In the genomic region with DNA sequence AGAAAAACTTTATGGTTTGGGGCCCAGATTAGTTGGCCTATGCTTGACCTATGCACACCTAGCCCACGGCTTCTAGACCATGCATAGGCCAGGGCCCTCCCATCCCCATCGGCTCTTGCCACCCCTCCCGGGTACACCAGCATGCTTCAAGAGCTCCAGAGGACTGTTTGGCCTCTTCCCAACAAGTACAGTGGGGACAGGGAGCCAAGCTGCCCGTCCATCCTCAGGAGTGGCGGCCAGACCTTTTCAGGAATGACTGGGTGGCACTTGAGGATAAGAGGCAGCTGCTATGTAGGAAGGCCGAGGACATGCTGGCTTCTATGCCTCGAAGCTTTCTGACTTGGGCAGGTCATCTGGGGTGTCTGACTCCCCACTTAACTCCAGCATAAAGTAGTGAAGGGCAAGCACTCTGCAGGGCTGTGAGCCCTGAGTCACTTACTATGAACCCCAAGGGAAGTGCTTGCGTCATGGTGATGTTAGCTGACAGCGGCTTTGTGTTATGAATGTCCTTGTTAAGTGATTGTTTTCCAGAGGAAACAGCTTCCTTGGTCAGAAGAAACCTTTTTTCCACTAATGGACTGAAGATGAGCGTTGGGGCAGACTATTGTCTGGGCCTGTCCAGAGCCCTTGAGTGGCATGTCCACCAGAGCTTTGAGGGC, we compare ENCODE assay signal across 37 mouse cellular contexts. TPM values are rescaled to one million over a fixed set of nuclear protein-coding genes. Genes with fewer than 3 reads are reported as not detected.
DNase-seq lines count a peak whose midpoint lies in the region; ATAC-seq and TF ChIP-seq lines count a peak whose summit lies in the region.
"Had no signal": no experiment of that assay in that cellular context is flagged by ENCODE, and none has a peak within 500 bp of the region (broad histone marks: within the 10 kb centered on the region; RNA-seq: fewer than 3 reads in every experiment).

No protein-coding gene starts in this region.

- H3K4me2 ChIP-seq in heart, postnatal 0 days (ENCODE audit: low read depth, low read length) = no peak overlapping the region
- no peak overlapping the region for H3K4me2 ChIP-seq in midbrain, postnatal 0 days (ENCODE audit: low read depth, low read length, poor library complexity, severe bottlenecking)
- H3K4me2 ChIP-seq: embryonic facial prominence, embryonic 15.5 days; forebrain, embryonic 12.5 days; heart, embryonic 11.5 days; hindbrain, embryonic 15.5 days; lung, embryonic 15.5 days; neural tube, embryonic 15.5 days; stomach, embryonic 15.5 days had no signal

- no peak overlapping the region for H3K9ac ChIP-seq in heart, postnatal 0 days (replicated peaks; ENCODE audit: low read depth, low read length)
- H3K9ac ChIP-seq in midbrain, postnatal 0 days (replicated peaks; ENCODE audit: low read length, poor library complexity, severe bottlenecking) = no peak overlapping the region
- H3K9ac ChIP-seq: embryonic facial prominence, embryonic 15.5 days; forebrain, embryonic 12.5 days; forebrain, postnatal 0 days; hindbrain, embryonic 15.5 days; liver, embryonic 14.5 days; lung, embryonic 15.5 days; neural tube, embryonic 15.5 days; stomach, embryonic 15.5 days had no signal

- H3K27ac ChIP-seq in heart, postnatal 0 days (ENCODE audit: low read depth) = no peak overlapping the region
- H3K27ac ChIP-seq in midbrain, postnatal 0 days (ENCODE audit: low read depth, low read length) = no peak overlapping the region
- H3K27ac ChIP-seq: embryonic facial prominence, embryonic 10.5 days; embryonic facial prominence, embryonic 15.5 days; forebrain, embryonic 12.5 days; hindbrain, embryonic 10.5 days; hindbrain, embryonic 15.5 days; liver, embryonic 14.5 days; lung, embryonic 15.5 days; neural tube, embryonic 15.5 days; stomach, embryonic 15.5 days had no signal

- 45% methylated on average over 10 of the region's 10 CpGs for WGBS in heart, postnatal 0 days
- WGBS in midbrain, postnatal 0 days = 78% methylated on average over 10 of the region's 10 CpGs

- H3K4me3 ChIP-seq in heart, postnatal 0 days (ENCODE audit: low read depth, low read length) = no peak overlapping the region
- no peak overlapping the region for H3K4me3 ChIP-seq in midbrain, postnatal 0 days (ENCODE audit: low read depth, low read length)
- H3K4me3 ChIP-seq: embryonic facial prominence, embryonic 10.5 days; embryonic facial prominence, embryonic 15.5 days; forebrain, embryonic 12.5 days; hindbrain, embryonic 10.5 days; hindbrain, embryonic 15.5 days; lung, embryonic 15.5 days; neural tube, embryonic 15.5 days; stomach, embryonic 15.5 days had no signal

- ATAC-seq in heart, postnatal 0 days (ENCODE audit: insufficient read depth, low read depth) = peak; percentile 17; the same call in 1 of the 2 replicates
- ATAC-seq in midbrain, postnatal 0 days (ENCODE audit: low FRiP score) = no peak
- ATAC-seq: CD4-positive, CD25-positive, alpha-beta regulatory T cell, adult 4 months; forebrain, postnatal 0 days; inflammation-experienced regulatory T-cells, adult 6 months had no signal

- peaks cover 9% of the 10 kb centered on the region; the same call in 1 of the 2 replicates for H3K4me1 ChIP-seq in heart, postnatal 0 days (ENCODE audit: control insufficient read depth, insufficient read depth)
- 0 out of 2 replicates have a peak, but pooled peaks cover 11% of the 10 kb centered on the region for H3K4me1 ChIP-seq in midbrain, postnatal 0 days (ENCODE audit: insufficient read depth, low read length)

- H3K36me3 ChIP-seq in heart, postnatal 0 days (replicated peaks; ENCODE audit: control insufficient read depth, insufficient read depth, low read length) = no peaks in the 10 kb centered on the region
- no peaks in the 10 kb centered on the region for H3K36me3 ChIP-seq in midbrain, postnatal 0 days (ENCODE audit: insufficient read depth, low read length)
- H3K36me3 ChIP-seq: embryonic facial prominence, embryonic 10.5 days; embryonic facial prominence, embryonic 15.5 days; forebrain, embryonic 12.5 days; hindbrain, embryonic 15.5 days; lung, embryonic 15.5 days; neural tube, embryonic 15.5 days; stomach, embryonic 15.5 days had no signal

- peaks cover 35% of the 10 kb centered on the region for H3K27me3 ChIP-seq in heart, postnatal 0 days (ENCODE audit: control insufficient read depth, insufficient read depth, low read length)
- peaks cover 37% of the 10 kb centered on the region for H3K27me3 ChIP-seq in midbrain, postnatal 0 days (ENCODE audit: insufficient read depth, low read length)

- DNase-seq in adrenal gland, adult 2 months = peak; percentile 46
- DNase-seq in adrenal gland, adult 18-20 months (ENCODE audit: low spot score in 2 of 2) = no peak
- no peak for DNase-seq in heart, postnatal 0 days (ENCODE audit: low spot score)
- no peak for DNase-seq in heart, adult 8-10 months (ENCODE audit: low spot score)
- peak; percentile 42 to 61 for DNase-seq in lung, adult 18-20 months
- peak; percentile 44 for DNase-seq in lung, postnatal 14 days
- no peak for DNase-seq in right cerebral cortex, adult 2 months (ENCODE audit: low spot score in 2 of 2)
- DNase-seq in midbrain, postnatal 0 days (ENCODE audit: low spot score) = no peak
- DNase-seq: cerebellum, adult 2 months; cerebellum, postnatal 25 days; forebrain, postnatal 0 days; kidney, adult 11 months; kidney, postnatal 4 days; liver; midbrain, embryonic 14.5 days; retina, postnatal 1 day; right cerebral cortex, postnatal 25 days; thymus, postnatal 14 days had no signal

- no peak for TF ChIP-seq EP300 in heart, postnatal 0 days (IDR thresholded peaks at IDR 0.05; ENCODE audit: low read depth)

- no peaks in the 10 kb centered on the region for H3K9me3 ChIP-seq in heart, postnatal 0 days (replicated peaks; ENCODE audit: control insufficient read depth, low read length)
- no peaks in the 10 kb centered on the region for H3K9me3 ChIP-seq in midbrain, postnatal 0 days (ENCODE audit: low read length)
- H3K9me3 ChIP-seq: embryonic facial prominence, embryonic 10.5 days; embryonic facial prominence, embryonic 15.5 days; forebrain, embryonic 12.5 days; hindbrain, embryonic 10.5 days; hindbrain, embryonic 15.5 days; lung, embryonic 15.5 days; neural tube, embryonic 15.5 days; stomach, embryonic 15.5 days had no signal

- TF ChIP-seq CTCF in heart, postnatal 0 days (IDR thresholded peaks at IDR 0.05; ENCODE audit: low read depth) = no peak
- TF ChIP-seq CTCF in midbrain, postnatal 0 days (IDR thresholded peaks at IDR 0.05) = no peak

RNA-seq across cellular contexts. Expression of a gene that starts 1.7 kb away (rescaled TPM):
- not detected for total RNA-seq in adrenal gland, adult 2 months (2021)
- not detected in 2 replicates for polyA plus RNA-seq in adrenal gland, adult 2 months (2012; rRNA removed)
- not detected for total RNA-seq in adrenal gland, adult 18-20 months (2021)
- total RNA-seq in heart, postnatal 0 days (2014; rRNA removed; ENCODE audit: low replicate concordance) = not detected in 2 replicates
- polyA plus RNA-seq in heart, postnatal 0 days (2015; fragmentation: Nextera tagmentation; extraction: Ambion mirVana) = 0.22 and 0.51 TPM in 2 replicates
- total RNA-seq in heart, adult 8-10 months (2022) = 10 to 100 TPM in 3 of 4 experiments, 1 to 10 TPM in 1; 9.3 to 20.9 (median 16.9) TPM
- total RNA-seq in midbrain, postnatal 0 days (2014; rRNA removed) = 10.7 and 12.2 TPM in 2 replicates
- polyA plus RNA-seq in midbrain, postnatal 0 days (2015; fragmentation: Nextera tagmentation; extraction: Ambion mirVana) = 145 and 317 TPM in 2 replicates
- total RNA-seq: adrenal gland, postnatal 36 days; gastrocnemius, adult 8-10 months; megakaryocyte-erythroid progenitor cell, adult 5-6 weeks had no signal
- polyA plus RNA-seq: CD4-positive, CD25-positive, alpha-beta regulatory T cell, adult 4 months; cerebellum, adult 2 months; embryonic facial prominence, embryonic 10.5 days; embryonic facial prominence, embryonic 15.5 days; forebrain, embryonic 12.5 days; gonadal fat pad, adult 2 months; hindbrain, embryonic 10.5 days; hindbrain, embryonic 15.5 days; inflammation-experienced regulatory T-cells, adult 6 months; kidney, embryonic 16.5 days; limb, embryonic 11.5 days; liver, embryonic 14.5 days; lung, embryonic 15.5 days; midbrain, embryonic 14.5 days; neural tube, embryonic 15.5 days; stomach, embryonic 15.5 days; urinary bladder, adult 2 months had no signal

RNA-seq across cellular contexts. Expression of a gene that starts 8.1 kb away (rescaled TPM):
- not detected for total RNA-seq in adrenal gland, adult 2 months (2021)
- polyA plus RNA-seq in adrenal gland, adult 2 months (2012; rRNA removed) = not detected in 2 replicates
- total RNA-seq in adrenal gland, adult 18-20 months (2021) = not detected
- not detected in 2 replicates for total RNA-seq in heart, postnatal 0 days (2014; rRNA removed; ENCODE audit: low replicate concordance)
- polyA plus RNA-seq in heart, postnatal 0 days (2015; fragmentation: Nextera tagmentation; extraction: Ambion mirVana) = not detected in 2 replicates
- not detected for total RNA-seq in heart, adult 8-10 months (2022)
- total RNA-seq in midbrain, postnatal 0 days (2014; rRNA removed) = 0.94 and 2.5 TPM in 2 replicates
- polyA plus RNA-seq in midbrain, postnatal 0 days (2015; fragmentation: Nextera tagmentation; extraction: Ambion mirVana) = 5.0 and 24.0 TPM in 2 replicates
- total RNA-seq: adrenal gland, postnatal 36 days; gastrocnemius, adult 8-10 months; megakaryocyte-erythroid progenitor cell, adult 5-6 weeks had no signal
- polyA plus RNA-seq: CD4-positive, CD25-positive, alpha-beta regulatory T cell, adult 4 months; embryonic facial prominence, embryonic 10.5 days; embryonic facial prominence, embryonic 15.5 days; forebrain, embryonic 12.5 days; gonadal fat pad, adult 2 months; heart, embryonic 11.5 days; hindbrain, embryonic 10.5 days; hindbrain, embryonic 15.5 days; inflammation-experienced regulatory T-cells, adult 6 months; limb, embryonic 11.5 days; liver, embryonic 14.5 days; lung, embryonic 15.5 days; neural tube, embryonic 15.5 days; stomach, embryonic 15.5 days; urinary bladder, adult 2 months had no signal

RNA-seq across cellular contexts. Expression of a gene that starts 20.5 kb away (rescaled TPM):
- total RNA-seq in adrenal gland, adult 2 months (2021) = 10 to 100 TPM; 51.8 to 67.1 TPM
- 148 and 163 TPM in 2 replicates for polyA plus RNA-seq in adrenal gland, adult 2 months (2012; rRNA removed)
- 10 to 100 TPM; 52.4 to 62.2 TPM for total RNA-seq in adrenal gland, adult 18-20 months (2021)
- total RNA-seq in heart, postnatal 0 days (2014; rRNA removed; ENCODE audit: low replicate concordance) = 69.4 and 74.0 TPM in 2 replicates
- 86.9 and 87.7 TPM in 2 replicates for polyA plus RNA-seq in heart, postnatal 0 days (2015; fragmentation: Nextera tagmentation; extraction: Ambion mirVana)
- total RNA-seq in heart, adult 8-10 months (2022) = 10 to 100 TPM; 67.0 to 84.9 (median 72.2) TPM
- 54.7 and 60.5 TPM in 2 replicates for total RNA-seq in midbrain, postnatal 0 days (2014; rRNA removed)
- 128 and 131 TPM in 2 replicates for polyA plus RNA-seq in midbrain, postnatal 0 days (2015; fragmentation: Nextera tagmentation; extraction: Ambion mirVana)

RNA-seq across cellular contexts. Expression of a gene that starts 45.8 kb away (rescaled TPM):
- total RNA-seq in adrenal gland, adult 2 months (2021) = 10 to 100 TPM in 1 of 2 experiments, 1 to 10 TPM in 1; 10.0 to 16.1 TPM
- 0.40 and 0.52 TPM in 2 replicates for polyA plus RNA-seq in adrenal gland, adult 2 months (2012; rRNA removed)
- 10 to 100 TPM; 13.8 to 14.6 TPM for total RNA-seq in adrenal gland, adult 18-20 months (2021)
- 8.2 and 9.8 TPM in 2 replicates for total RNA-seq in heart, postnatal 0 days (2014; rRNA removed; ENCODE audit: low replicate concordance)
- polyA plus RNA-seq in heart, postnatal 0 days (2015; fragmentation: Nextera tagmentation; extraction: Ambion mirVana) = 9.8 TPM in 2 replicates
- 1 to 10 TPM; 6.0 to 8.6 (median 8.1) TPM for total RNA-seq in heart, adult 8-10 months (2022)
- 7.9 and 8.4 TPM in 2 replicates for total RNA-seq in midbrain, postnatal 0 days (2014; rRNA removed)
- 5.9 and 7.4 TPM in 2 replicates for polyA plus RNA-seq in midbrain, postnatal 0 days (2015; fragmentation: Nextera tagmentation; extraction: Ambion mirVana)

RNA-seq across cellular contexts. Expression of a gene that starts 45.8 kb away (rescaled TPM):
- total RNA-seq in adrenal gland, adult 2 months (2021) = 1 to 10 TPM; 6.4 to 7.1 TPM
- polyA plus RNA-seq in adrenal gland, adult 2 months (2012; rRNA removed) = 5.8 and 6.3 TPM in 2 replicates
- 1 to 10 TPM; 5.9 to 6.9 TPM for total RNA-seq in adrenal gland, adult 18-20 months (2021)
- 1.0 and 2.1 TPM in 2 replicates for total RNA-seq in heart, postnatal 0 days (2014; rRNA removed; ENCODE audit: low replicate concordance)
- 4.4 and 4.5 TPM in 2 replicates for polyA plus RNA-seq in heart, postnatal 0 days (2015; fragmentation: Nextera tagmentation; extraction: Ambion mirVana)
- total RNA-seq in heart, adult 8-10 months (2022) = 1 to 10 TPM; 5.0 to 5.7 (median 5.2) TPM
- total RNA-seq in midbrain, postnatal 0 days (2014; rRNA removed) = 6.0 and 6.8 TPM in 2 replicates
- 5.1 and 5.5 TPM in 2 replicates for polyA plus RNA-seq in midbrain, postnatal 0 days (2015; fragmentation: Nextera tagmentation; extraction: Ambion mirVana)

Comparison
In these comparisons a context has a peak if more than half of its experiments do, and no peak if none do; other contexts are left out.
1. DNase-seq: peak in adrenal gland, adult 2 months (single experiment), lung, adult 18-20 months (2 of 2) and lung, postnatal 14 days (single experiment); none in adrenal gland, adult 18-20 months (0 of 2), heart, postnatal 0 days (single experiment), heart, adult 8-10 months (single experiment), right cerebral cortex, adult 2 months (0 of 2) and midbrain, postnatal 0 days (single experiment).
2. RNA of a gene that starts 1.7 kb away (total RNA-seq): 9.3 to 20.9 TPM in heart, adult 8-10 months and 10.7 to 12.2 TPM in midbrain, postnatal 0 days; not detected in adrenal gland, adult 2 months, not detected in adrenal gland, adult 18-20 months and not detected in heart, postnatal 0 days; every median in the first group is over 10 times any median in the second.